ENCODE assay signal across 17 mouse cellular contexts in the genomic region with DNA sequence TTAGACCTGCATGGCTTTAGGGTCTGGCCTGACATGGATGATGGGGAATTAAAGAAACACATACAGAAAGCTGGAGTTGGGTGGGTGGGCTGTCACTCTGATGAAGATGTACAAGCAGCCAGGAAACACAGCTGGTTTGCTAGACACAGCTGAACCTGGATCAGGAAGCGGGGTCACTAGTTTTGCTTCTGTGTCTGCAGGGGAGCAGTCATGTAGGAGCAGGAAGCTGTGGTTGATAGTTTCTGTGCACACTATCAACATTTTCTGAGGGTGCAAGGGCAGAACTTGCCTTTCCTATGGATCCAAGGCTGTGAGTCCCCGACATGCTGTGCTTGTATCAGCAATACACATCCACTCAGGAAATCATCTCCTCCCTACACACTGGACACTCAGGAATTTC. TPM values are rescaled to one million over a fixed set of nuclear protein-coding genes. Genes with fewer than 3 reads are reported as not detected.
DNase-seq lines count a peak whose midpoint lies in the region; ATAC-seq and TF ChIP-seq lines count a peak whose summit lies in the region.
"Had no signal": no experiment of that assay in that cellular context is flagged by ENCODE, and none has a peak within 500 bp of the region (broad histone marks: within the 10 kb centered on the region; RNA-seq: fewer than 3 reads in every experiment).

No protein-coding gene starts in this region.

- no peak for TF ChIP-seq CTCF in thymus, adult 2 months (IDR thresholded peaks at IDR 0.05; ENCODE audit: borderline replicate concordance, control insufficient read depth, extremely low read depth, insufficient read depth, low read length, poor library complexity)
- no peak for TF ChIP-seq CTCF in kidney, adult 2 months (conservative IDR thresholded peaks at IDR 0.05; ENCODE audit: insufficient read depth, insufficient read length, low read depth, low read length)

- H3K4me3 ChIP-seq in thymus, adult 2 months (ENCODE audit: control insufficient read depth, insufficient read depth, low read length) = no peak overlapping the region
- H3K4me3 ChIP-seq in kidney, adult 2 months (ENCODE audit: insufficient read depth, low read depth, low read length) = no peak overlapping the region
- H3K4me3 ChIP-seq: heart, embryonic 10.5 days; layer of hippocampus, adult 2 months; limb, embryonic 15.5 days; lung, embryonic 15.5 days had no signal

- no peak for TF ChIP-seq POLR2A in thymus, adult 2 months (IDR thresholded peaks at IDR 0.05; ENCODE audit: control insufficient read depth, extremely low read depth, insufficient read depth, low read length, poor library complexity)
- no peak for TF ChIP-seq POLR2A in kidney, adult 2 months (IDR thresholded peaks at IDR 0.05; ENCODE audit: low read depth, low read length)

- 7% methylated on average over 2 of the region's 2 CpGs for WGBS in thymus, adult 2 months
- 70% methylated on average over 2 of the region's 2 CpGs for WGBS in kidney, adult 2 months

- no peaks in the 10 kb centered on the region for H3K36me3 ChIP-seq in thymus, adult 2 months (ENCODE audit: control insufficient read depth, insufficient read depth, low read length)
- H3K36me3 ChIP-seq in kidney, adult 2 months (ENCODE audit: control insufficient read depth, insufficient read depth, low read length) = no peaks in the 10 kb centered on the region
- H3K36me3 ChIP-seq: heart, embryonic 10.5 days; limb, embryonic 15.5 days; lung, embryonic 15.5 days had no signal

- H3K27ac ChIP-seq in thymus, adult 2 months (ENCODE audit: control insufficient read depth, insufficient read depth, low read length) = peak overlapping the region; percentile 91
- no peak overlapping the region for H3K27ac ChIP-seq in kidney, adult 2 months (ENCODE audit: insufficient read depth, low read depth, low read length)
- H3K27ac ChIP-seq: heart, embryonic 10.5 days; layer of hippocampus, adult 2 months; limb, embryonic 15.5 days; lung, embryonic 15.5 days had no signal

- ATAC-seq in CD4-positive, CD25-positive, alpha-beta regulatory T cell, adult 4 months = peak; percentile 78
- ATAC-seq in inflammation-experienced regulatory T-cells, adult 6 months = peak; percentile 73

- no peaks in the 10 kb centered on the region for H3K27me3 ChIP-seq in thymus, adult 2 months (ENCODE audit: control insufficient read depth, insufficient read depth, low read length)
- no peaks in the 10 kb centered on the region for H3K27me3 ChIP-seq in kidney, adult 2 months (replicated peaks; ENCODE audit: control insufficient read depth, insufficient read depth, low read length)
- H3K27me3 ChIP-seq: limb, embryonic 15.5 days; lung, embryonic 15.5 days had no signal

- peaks cover 19% of the 10 kb centered on the region for H3K4me1 ChIP-seq in thymus, adult 2 months (replicated peaks; ENCODE audit: control insufficient read depth, insufficient read depth, low read length)
- H3K4me1 ChIP-seq in kidney, adult 2 months (ENCODE audit: control insufficient read depth, insufficient read depth, low read length) = no peaks in the 10 kb centered on the region

- peak; percentile 61 for DNase-seq in 416B (ENCODE audit: low read depth)
- DNase-seq in thymus, adult 2 months = peak; percentile 51
- DNase-seq in urinary bladder, postnatal 10 days (ENCODE audit: low spot score) = no peak
- DNase-seq in layer of hippocampus, adult 9-10 months (ENCODE audit: low spot score) = no peak
- DNase-seq in right cerebral cortex, postnatal 10 days (ENCODE audit: low spot score in 2 of 2) = no peak
- no peak for DNase-seq in kidney, adult 2 months
- DNase-seq: adrenal gland, postnatal 36 days; cerebellum, postnatal 14 days; gastrocnemius, postnatal 25 days; heart, postnatal 36 days; right cerebral cortex, adult 18-20 months had no signal

RNA-seq across cellular contexts. Expression of a gene that starts 5.4 kb away (rescaled TPM):
- 10 to 100 TPM; 43.6 to 47.2 TPM for polyA plus RNA-seq in CD4-positive, CD25-positive, alpha-beta regulatory T cell, adult 4 months (2017; shearing (Covaris generic))
- polyA plus RNA-seq in inflammation-experienced regulatory T-cells, adult 6 months (2017; shearing (Covaris generic)) = 10 to 100 TPM; 28.4 to 51.7 (median 49.6) TPM
- 699 and 772 TPM in 2 replicates for polyA plus RNA-seq in thymus, adult 2 months (2012; rRNA removed)
- 107 and 111 TPM in 2 replicates for polyA plus RNA-seq in kidney, adult 2 months (2012; rRNA removed)

RNA-seq across cellular contexts. Expression of a gene that starts 5.8 kb away (rescaled TPM):
- polyA plus RNA-seq in CD4-positive, CD25-positive, alpha-beta regulatory T cell, adult 4 months (2017; shearing (Covaris generic)) = 10 to 100 TPM; 20.3 to 20.4 TPM
- polyA plus RNA-seq in inflammation-experienced regulatory T-cells, adult 6 months (2017; shearing (Covaris generic)) = 10 to 100 TPM; 10.4 to 20.5 (median 20.3) TPM
- 42.8 and 44.1 TPM in 2 replicates for polyA plus RNA-seq in thymus, adult 2 months (2012; rRNA removed)
- polyA plus RNA-seq in kidney, adult 2 months (2012; rRNA removed) = 10.7 and 10.8 TPM in 2 replicates

RNA-seq across cellular contexts. Expression of a gene that starts 25.2 kb away (rescaled TPM):
- polyA plus RNA-seq in CD4-positive, CD25-positive, alpha-beta regulatory T cell, adult 4 months (2017; shearing (Covaris generic)) = 10 to 100 TPM; 67.5 to 86.6 TPM
- 10 to 100 TPM; 53.4 to 77.2 (median 65.0) TPM for polyA plus RNA-seq in inflammation-experienced regulatory T-cells, adult 6 months (2017; shearing (Covaris generic))
- polyA plus RNA-seq in thymus, adult 2 months (2012; rRNA removed) = 19.5 and 23.3 TPM in 2 replicates
- polyA plus RNA-seq in kidney, adult 2 months (2012; rRNA removed) = 8.4 and 10.0 TPM in 2 replicates

RNA-seq across cellular contexts. Expression of a gene that starts 47.2 kb away (rescaled TPM):
- 1 to 10 TPM; 2.6 to 4.7 TPM for polyA plus RNA-seq in CD4-positive, CD25-positive, alpha-beta regulatory T cell, adult 4 months (2017; shearing (Covaris generic))
- polyA plus RNA-seq in inflammation-experienced regulatory T-cells, adult 6 months (2017; shearing (Covaris generic)) = 1 to 10 TPM; 1.3 to 3.1 (median 2.6) TPM
- 9.4 and 11.9 TPM in 2 replicates for polyA plus RNA-seq in thymus, adult 2 months (2012; rRNA removed)
- polyA plus RNA-seq in kidney, adult 2 months (2012; rRNA removed) = 4.8 and 5.5 TPM in 2 replicates

RNA-seq across cellular contexts. Expression of a gene that starts 52.2 kb away (rescaled TPM):
- 10 to 100 TPM in 1 of 2 experiments, 1 to 10 TPM in 1; 9.1 to 12.8 TPM for polyA plus RNA-seq in CD4-positive, CD25-positive, alpha-beta regulatory T cell, adult 4 months (2017; shearing (Covaris generic))
- polyA plus RNA-seq in inflammation-experienced regulatory T-cells, adult 6 months (2017; shearing (Covaris generic)) = 10 to 100 TPM in 1 of 3 experiments, 1 to 10 TPM in 2; 8.0 to 10.9 (median 9.5) TPM
- 10.9 and 11.2 TPM in 2 replicates for polyA plus RNA-seq in thymus, adult 2 months (2012; rRNA removed)
- polyA plus RNA-seq in kidney, adult 2 months (2012; rRNA removed) = 11.4 and 12.2 TPM in 2 replicates

Comparison
In these comparisons a context has a peak if more than half of its experiments do, and no peak if none do; other contexts are left out.
1. DNase-seq: peak in 416B (single experiment) and thymus, adult 2 months (single experiment); none in urinary bladder, postnatal 10 days (single experiment), layer of hippocampus, adult 9-10 months (single experiment), right cerebral cortex, postnatal 10 days (0 of 2) and kidney, adult 2 months (single experiment).